Mouse (Mus musculus) myocyte (in vitro differentiated cells): ENCODE results near the gene Chrdl2.

ENCODE experiments used
- E2F4 ChIP-seq: IDR thresholded peaks from one replicate; pipeline ENCODE4 v1.6.1; 2011; ENCODE audit warnings: mild to moderate bottlenecking, control low read depth, moderate library complexity; ENCODE audit not compliant: insufficient read depth
- MAX ChIP-seq: IDR thresholded peaks from one replicate; pipeline ENCODE4 v1.6.1; 2011; ENCODE audit warnings: low read depth, mild to moderate bottlenecking, control low read depth
- MYOD1 ChIP-seq, 3 experiments: IDR thresholded peaks; one replicate each; pipeline ENCODE4 v1.6.1; 2011; ENCODE audit warnings: control low read depth in 2 of 3, low read depth in 2 of 3, mild to moderate bottlenecking in 2 of 3, moderate library complexity in 1 of 3; ENCODE audit not compliant: insufficient read length in 2 of 3, control insufficient read depth in 1 of 3
- MYOG ChIP-seq, 3 experiments: IDR thresholded peaks; one replicate each; pipeline ENCODE4 v1.6.1; 2011; ENCODE audit warnings: control low read depth in 2 of 3, low read depth in 2 of 3, mild to moderate bottlenecking in 2 of 3; ENCODE audit not compliant: insufficient read length in 2 of 3, control insufficient read depth in 1 of 3, insufficient read depth in 1 of 3
- POLR2A ChIP-seq: IDR thresholded peaks from one replicate; pipeline ENCODE4 v1.6.1; 2011; ENCODE audit warnings: low read depth, mild to moderate bottlenecking, control low read depth, moderate library complexity; ENCODE audit not compliant: insufficient read length
- POLR2AphosphoS2 ChIP-seq: IDR thresholded peaks from one replicate; pipeline ENCODE4 v1.6.1; 2011; ENCODE audit warnings: low read depth, control low read depth; ENCODE audit not compliant: insufficient read length
- SRF ChIP-seq: IDR thresholded peaks from one replicate; pipeline ENCODE4 v1.6.1; 2011; ENCODE audit warnings: low read depth; ENCODE audit not compliant: control insufficient read depth, insufficient read length
- USF1 ChIP-seq: IDR thresholded peaks from one replicate; pipeline ENCODE4 v1.6.1; 2011; ENCODE audit warnings: low read depth, mild to moderate bottlenecking, control low read depth, moderate library complexity

DNA sequence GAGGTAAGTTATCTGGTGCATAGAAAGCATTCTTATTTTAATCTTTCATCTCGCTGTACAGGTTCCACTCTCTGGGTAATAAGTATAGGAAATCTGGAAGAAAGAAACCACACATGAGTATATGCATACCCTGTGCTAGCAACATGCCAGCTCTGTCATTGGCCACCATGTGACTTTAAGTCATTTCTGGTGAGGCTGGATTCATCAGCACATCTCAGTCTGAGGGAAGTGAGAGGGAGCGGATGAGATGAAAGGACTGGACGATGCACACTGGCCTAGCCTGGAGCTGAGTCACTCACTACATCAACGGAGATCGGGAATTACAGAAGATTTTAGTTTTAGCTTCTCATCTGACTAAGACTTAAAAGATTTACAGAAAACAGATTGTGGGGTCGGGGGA, 76.9 kb downstream of the Chrdl2 start:
- TF ChIP-seq POLR2A (no peak), POLR2AphosphoS2 (no peak), USF1 (no peak), MAX (no peak), MYOD1 (IDR thresholded peaks at IDR 0.05; ENCODE audit: control insufficient read depth in 1 of 3, insufficient read length in 2 of 3, low read depth in 2 of 3) (no peak), SRF (no peak), MYOG (IDR thresholded peaks at IDR 0.05; ENCODE audit: control insufficient read depth in 1 of 3, insufficient read depth in 1 of 3, insufficient read length in 2 of 3, low read depth in 2 of 3) (no peak), E2F4 (no peak)
